ENCODE assay signal across 9 mouse cellular contexts in the genomic region with DNA sequence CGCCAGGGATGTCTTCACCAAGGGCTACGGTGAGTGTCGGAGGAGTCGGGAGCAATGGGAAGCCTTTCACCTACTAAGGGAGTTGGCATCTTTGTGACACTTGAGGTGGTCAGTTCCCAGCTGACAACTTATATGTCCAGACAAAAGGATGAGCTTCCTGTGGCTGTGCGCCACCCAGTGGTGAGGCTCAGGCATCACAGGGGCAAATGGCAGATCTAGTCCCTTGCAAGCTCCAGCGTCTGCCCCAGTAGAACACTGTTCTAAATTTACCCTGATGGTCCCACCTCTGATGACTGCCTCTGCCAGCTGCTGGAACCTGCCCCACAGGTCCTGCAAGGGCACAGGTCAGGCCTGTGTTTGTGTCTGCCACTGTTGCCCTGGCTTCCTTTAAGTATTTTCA. TPM values are rescaled to one million over a fixed set of nuclear protein-coding genes. Genes with fewer than 3 reads are reported as not detected.
DNase-seq lines count a peak whose midpoint lies in the region; ATAC-seq lines count a peak whose summit lies in the region.
"Had no signal": no experiment of that assay in that cellular context is flagged by ENCODE, and none has a peak within 500 bp of the region (broad histone marks: within the 10 kb centered on the region; RNA-seq: fewer than 3 reads in every experiment).

No protein-coding gene starts in this region.

- H3K9ac ChIP-seq in hindbrain, embryonic 16.5 days (ENCODE audit: low read depth, low read length): no peak overlapping the region
- no peak overlapping the region for H3K9ac ChIP-seq in heart, embryonic 16.5 days (ENCODE audit: low read length)
- no peak overlapping the region for H3K9ac ChIP-seq in liver, embryonic 11.5 days (ENCODE audit: low read depth, low read length)
- H3K9ac ChIP-seq: embryonic facial prominence, embryonic 12.5 days had no signal

- H3K36me3 ChIP-seq in hindbrain, embryonic 10.5 days: peaks cover 55% of the 10 kb centered on the region
- peaks cover 21% of the 10 kb centered on the region for H3K36me3 ChIP-seq in hindbrain, embryonic 16.5 days (ENCODE audit: control insufficient read depth, insufficient read depth, low read length)
- peaks cover 29% of the 10 kb centered on the region for H3K36me3 ChIP-seq in heart, embryonic 16.5 days (ENCODE audit: control insufficient read depth, insufficient read depth)
- H3K36me3 ChIP-seq in liver, embryonic 11.5 days (ENCODE audit: control insufficient read depth, insufficient read depth, low read length): peaks cover 31% of the 10 kb centered on the region

- H3K4me3 ChIP-seq in hindbrain, embryonic 10.5 days: no peak overlapping the region
- no peak overlapping the region for H3K4me3 ChIP-seq in hindbrain, embryonic 16.5 days (ENCODE audit: low read length)
- H3K4me3 ChIP-seq in heart, embryonic 16.5 days (ENCODE audit: low read length): no peak overlapping the region
- no peak overlapping the region for H3K4me3 ChIP-seq in liver, embryonic 11.5 days (ENCODE audit: low read depth, low read length)
- H3K4me3 ChIP-seq: embryonic facial prominence, embryonic 12.5 days had no signal

- H3K27me3 ChIP-seq in hindbrain, embryonic 10.5 days (ENCODE audit: insufficient read depth, poor library complexity, severe bottlenecking): no peaks in the 10 kb centered on the region
- no peaks in the 10 kb centered on the region for H3K27me3 ChIP-seq in hindbrain, embryonic 16.5 days (replicated peaks; ENCODE audit: control insufficient read depth, insufficient read depth, low read length)
- no peaks in the 10 kb centered on the region for H3K27me3 ChIP-seq in heart, embryonic 16.5 days (ENCODE audit: control insufficient read depth, insufficient read depth, low read length)
- no peaks in the 10 kb centered on the region for H3K27me3 ChIP-seq in liver, embryonic 11.5 days (replicated peaks; ENCODE audit: control insufficient read depth, insufficient read depth, low read length)
- H3K27me3 ChIP-seq: embryonic facial prominence, embryonic 12.5 days had no signal

- no peak overlapping the region for H3K27ac ChIP-seq in hindbrain, embryonic 10.5 days
- no peak overlapping the region for H3K27ac ChIP-seq in hindbrain, embryonic 16.5 days (ENCODE audit: low read depth, low read length)
- H3K27ac ChIP-seq in heart, embryonic 16.5 days (ENCODE audit: low read length): peak overlapping the region; percentile 24
- no peak overlapping the region for H3K27ac ChIP-seq in liver, embryonic 11.5 days (ENCODE audit: low read depth, low read length)
- H3K27ac ChIP-seq: embryonic facial prominence, embryonic 12.5 days had no signal

- no peak overlapping the region for H3K4me2 ChIP-seq in hindbrain, embryonic 16.5 days (ENCODE audit: low read length)
- H3K4me2 ChIP-seq in heart, embryonic 16.5 days (ENCODE audit: low read depth, low read length): no peak overlapping the region
- H3K4me2 ChIP-seq in liver, embryonic 11.5 days: no peak overlapping the region
- H3K4me2 ChIP-seq: embryonic facial prominence, embryonic 12.5 days had no signal

- WGBS in hindbrain, embryonic 10.5 days: 63% methylated on average over 6 of the region's 6 CpGs
- 61% methylated on average over 6 of the region's 6 CpGs for WGBS in hindbrain, embryonic 16.5 days
- WGBS in heart, embryonic 16.5 days: 54% methylated on average over 6 of the region's 6 CpGs
- 59% methylated on average over 6 of the region's 6 CpGs for WGBS in liver, embryonic 11.5 days

- no peaks in the 10 kb centered on the region for H3K9me3 ChIP-seq in hindbrain, embryonic 10.5 days
- H3K9me3 ChIP-seq in hindbrain, embryonic 16.5 days (ENCODE audit: control insufficient read depth, low read length): no peaks in the 10 kb centered on the region
- H3K9me3 ChIP-seq in heart, embryonic 16.5 days (replicated peaks; ENCODE audit: control insufficient read depth, low read length): no peaks in the 10 kb centered on the region
- H3K9me3 ChIP-seq in liver, embryonic 11.5 days (ENCODE audit: control insufficient read depth, low read length): no peaks in the 10 kb centered on the region
- H3K9me3 ChIP-seq: embryonic facial prominence, embryonic 12.5 days had no signal

- H3K4me1 ChIP-seq in hindbrain, embryonic 10.5 days (replicated peaks): peaks cover 6% of the 10 kb centered on the region
- peaks cover 6% of the 10 kb centered on the region for H3K4me1 ChIP-seq in hindbrain, embryonic 16.5 days (ENCODE audit: control insufficient read depth, insufficient read depth, low read depth, low read length)
- peaks cover 29% of the 10 kb centered on the region for H3K4me1 ChIP-seq in heart, embryonic 16.5 days (ENCODE audit: control insufficient read depth, insufficient read depth, low read length)
- peaks cover 12% of the 10 kb centered on the region for H3K4me1 ChIP-seq in liver, embryonic 11.5 days (replicated peaks; ENCODE audit: control insufficient read depth, insufficient read depth, low read length)

- no peak for ATAC-seq in hindbrain, embryonic 16.5 days
- ATAC-seq in heart, embryonic 16.5 days (replicated peaks; ENCODE audit: extremely low read depth, insufficient read depth, low FRiP score): peak; percentile 52; the same call in 1 of the 2 replicates
- ATAC-seq in liver, embryonic 11.5 days (replicated peaks; ENCODE audit: low FRiP score): no peak; the same call in 1 of the 2 replicates

- DNase-seq in hindbrain, embryonic 10.5 days (ENCODE audit: low spot score): peak; percentile 70
- peak; percentile 83 for DNase-seq in ES-CJ7 (ENCODE audit: low read depth, low spot score)
- peak; percentile 33 to 53 for DNase-seq in cerebellum, postnatal 4 days (ENCODE audit: low spot score in 2 of 2)
- DNase-seq in liver, embryonic 11.5 days (ENCODE audit: low spot score): peak; percentile 54
- DNase-seq in ovary, postnatal 10 days (ENCODE audit: low spot score): peak; percentile 29
- peak; percentile 69 for DNase-seq in thymus, postnatal 25 days

RNA-seq across cellular contexts. Expression of gene Vdac1, which starts 13.7 kb away (rescaled TPM):
- polyA plus RNA-seq in hindbrain, embryonic 10.5 days (2016; fragmentation: Nextera tagmentation; extraction: Ambion mirVana): 222 and 241 TPM in 2 replicates
- polyA plus RNA-seq in hindbrain, embryonic 16.5 days (2015; fragmentation: Nextera tagmentation; extraction: Ambion mirVana): 411 and 440 TPM in 2 replicates
- polyA plus RNA-seq in heart, embryonic 16.5 days (2015; fragmentation: Nextera tagmentation; extraction: Ambion mirVana): 541 and 624 TPM in 2 replicates
- polyA plus RNA-seq in liver, embryonic 11.5 days (2014; fragmentation: Nextera tagmentation; extraction: Ambion mirVana): 228 and 243 TPM in 2 replicates

RNA-seq across cellular contexts. Expression of gene 9530068E07Rik, which starts 21.9 kb away (rescaled TPM):
- polyA plus RNA-seq in hindbrain, embryonic 10.5 days (2016; fragmentation: Nextera tagmentation; extraction: Ambion mirVana): 149 and 168 TPM in 2 replicates
- 136 and 145 TPM in 2 replicates for polyA plus RNA-seq in hindbrain, embryonic 16.5 days (2015; fragmentation: Nextera tagmentation; extraction: Ambion mirVana)
- polyA plus RNA-seq in heart, embryonic 16.5 days (2015; fragmentation: Nextera tagmentation; extraction: Ambion mirVana): 182 and 205 TPM in 2 replicates
- 124 and 141 TPM in 2 replicates for polyA plus RNA-seq in liver, embryonic 11.5 days (2014; fragmentation: Nextera tagmentation; extraction: Ambion mirVana)

Comparison
In these comparisons a context has a peak if more than half of its experiments do, and no peak if none do; other contexts are left out.
1. DNase-seq: peak in every context shown above with its lines; median percentile 83 in ES-CJ7; 70 in hindbrain, embryonic 10.5 days; 69 in thymus, postnatal 25 days; 54 in liver, embryonic 11.5 days; 43 in cerebellum, postnatal 4 days; 29 in ovary, postnatal 10 days.